Mouse (Mus musculus) embryo, embryonic 11 days (tissue): ENCODE measurements around the gene Scnn1a.
A peak's percentile ranks its signal among the peaks of the same experiment; 100 is the strongest.

Source experiments
- DNase-seq: peaks from one replicate; pipeline ENCODE4 v3.0.0-alpha.2; 2015

The Scnn1a gene

GRCm38 (mm10) chr6:125363451-125364242, 43.2 kb downstream of the Scnn1a start:
- peak; percentile 58 for DNase-seq

GRCm38 (mm10) chr6:125364448-125364847, 44.0 kb downstream of the Scnn1a start:
- peak; percentile 38 for DNase-seq

- DNase-seq: no peak
Observed at GRCm38 (mm10) chr6:125365522-125365921, 45.1 kb downstream of the Scnn1a start.

- no peak for DNase-seq
Observed at GRCm38 (mm10) chr6:125366133-125366532, 45.7 kb downstream of the Scnn1a start.

GRCm38 (mm10) chr6:125367758-125368371, 47.4 kb downstream of the Scnn1a start:
- DNase-seq: peak; percentile 44

- peak; percentile 35 for DNase-seq
Observed at GRCm38 (mm10) chr6:125377042-125377441, 56.6 kb downstream of the Scnn1a start.

GRCm38 (mm10) chr6:125377582-125378451, 57.4 kb downstream of the Scnn1a start:
- DNase-seq: peak; percentile 63

- DNase-seq: no peak
Observed at GRCm38 (mm10) chr6:125378621-125379020, 58.2 kb downstream of the Scnn1a start.

- DNase-seq: no peak
Observed at GRCm38 (mm10) chr6:125379781-125380180, 59.3 kb downstream of the Scnn1a start.

- DNase-seq: no peak
Observed at GRCm38 (mm10) chr6:125380372-125381360, 60.2 kb downstream of the Scnn1a start, which contains the start of gene Plekhg6. Gene Plekhg6 (minus strand): TSS chr6:125380793.

- DNase-seq: no peak
Observed at GRCm38 (mm10) chr6:125382024-125382423, 61.6 kb downstream of the Scnn1a start.

- DNase-seq: peak; percentile 59
Observed at GRCm38 (mm10) chr6:125385066-125385974, 64.9 kb downstream of the Scnn1a start.

GRCm38 (mm10) chr6:125386080-125386479, 65.6 kb downstream of the Scnn1a start:
- no peak for DNase-seq

- DNase-seq: no peak
Observed at GRCm38 (mm10) chr6:125389853-125390252, 69.4 kb downstream of the Scnn1a start.
